Mouse (Mus musculus) inflammation-experienced regulatory T-cells, adult 16 weeks (primary cell): ENCODE results near the gene Rcor2. TPM values are rescaled to one million over a fixed set of nuclear protein-coding genes. Genes with fewer than 3 reads are reported as not detected.

ENCODE experiments used
- polyA plus RNA-seq: library from polyadenylated mRNA; unstranded; fragments of 100-300 nt; shearing (Covaris generic); gene quantifications from one replicate; pipeline ENCODE4 v1.2.1, GENCODE M21; 2017

The Rcor2 gene
- polyA plus RNA-seq: 0.43 TPM

GRCm38 (mm10) chr19:7267091-7267741 is at the start of gene Rcor2:
Gene Rcor2 (plus strand): TSS chr19:7267325.

GRCm38 (mm10) chr19:7240782-7241690 is 26.1 kb upstream of the Rcor2 start, which contains the start of gene Naa40:
Gene Naa40 (minus strand): TSS chr19:7241183.

Other genes starting within 250 kb of the Rcor2 start
- 472 TPM for gene Fermt3, start 247.9 kb upstream of the Rcor2 start, polyA plus RNA-seq
- gene Stip1, start 227.4 kb upstream of the Rcor2 start, polyA plus RNA-seq: 205 TPM
- 3.3 TPM for gene Macrod1, start 210.5 kb upstream of the Rcor2 start, polyA plus RNA-seq
- not detected for gene Flrt1, start 161.6 kb upstream of the Rcor2 start, polyA plus RNA-seq
- gene Otub1, start 61.0 kb upstream of the Rcor2 start, polyA plus RNA-seq: 80.2 TPM
- 485 TPM for gene Cox8a, start 49.7 kb upstream of the Rcor2 start, polyA plus RNA-seq
- gene Naa40, start 26.1 kb upstream of the Rcor2 start, polyA plus RNA-seq: 56.7 TPM
- gene Mark2, start 74.5 kb downstream of the Rcor2 start, polyA plus RNA-seq: 97.8 TPM
- gene Spindoc, start 115.7 kb downstream of the Rcor2 start, polyA plus RNA-seq: 7.8 TPM
- 0.07 TPM for gene 2700081O15Rik, start 150.3 kb downstream of the Rcor2 start, polyA plus RNA-seq
- gene Rtn3, start 216.0 kb downstream of the Rcor2 start, polyA plus RNA-seq: 113 TPM
- gene Atl3, start 226.7 kb downstream of the Rcor2 start, polyA plus RNA-seq: 19.7 TPM